Mouse (Mus musculus): ENCODE measurements around the gene Padi3. TPM values are rescaled to one million over a fixed set of nuclear protein-coding genes. Genes with fewer than 3 reads are reported as not detected.
A peak's percentile ranks its signal among the peaks of the same experiment; 100 is the strongest.

The Padi3 gene
- not detected in 2 replicates for polyA plus RNA-seq (2014; fragmentation: Nextera tagmentation; extraction: Ambion mirVana)

GRCm38 (mm10) chr4:140810458-140811260 is at the start of gene Padi3:
Padi3 (minus strand) TSS chr4:140810648.
- Histone ChIP-seq H3K27ac (ENCODE audit: low read length) (no peak within 1 kb of the TSS), H3K9ac (replicated peaks; ENCODE audit: low read depth, low read length) (no peak within 1 kb of the TSS), H3K4me1 (ENCODE audit: control insufficient read depth, insufficient read depth, low read length) (no peaks in the 10 kb centered on the region), H3K36me3 (ENCODE audit: control insufficient read depth, insufficient read depth, low read length) (no peaks in the 10 kb centered on the region), H3K4me3 (ENCODE audit: low read depth, low read length) (no peak within 1 kb of the TSS), H3K9me3 (ENCODE audit: control insufficient read depth, low read depth, low read length) (no peaks in the 10 kb centered on the region), H3K27me3 (ENCODE audit: control insufficient read depth, insufficient read depth, low read length) (no peaks in the 10 kb centered on the region), H3K4me2 (replicated peaks; ENCODE audit: low read depth, low read length) (no peak within 1 kb of the TSS)
- WGBS = 64% methylated on average over 16 of the region's 16 CpGs
- ATAC-seq (ENCODE audit: insufficient number of reproducible peaks, insufficient read depth, low FRiP score, low read depth) = no peak

- no peak overlapping the region for H3K9ac ChIP-seq (replicated peaks; ENCODE audit: low read depth, low read length)
- H3K27ac ChIP-seq (ENCODE audit: low read length) = no peak overlapping the region
- H3K27me3 ChIP-seq (ENCODE audit: control insufficient read depth, insufficient read depth, low read length) = no peaks in the 10 kb centered on the region
- WGBS = 85% methylated on average over 11 of the region's 11 CpGs
- no peaks in the 10 kb centered on the region for H3K4me1 ChIP-seq (ENCODE audit: control insufficient read depth, insufficient read depth, low read length)
- no peak overlapping the region for H3K4me3 ChIP-seq (ENCODE audit: low read depth, low read length)
- ATAC-seq (ENCODE audit: insufficient number of reproducible peaks, insufficient read depth, low FRiP score, low read depth) = no peak
- H3K36me3 ChIP-seq (ENCODE audit: control insufficient read depth, insufficient read depth, low read length) = no peaks in the 10 kb centered on the region
- H3K4me2 ChIP-seq (replicated peaks; ENCODE audit: low read depth, low read length) = no peak overlapping the region
- H3K9me3 ChIP-seq (ENCODE audit: control insufficient read depth, low read depth, low read length) = no peaks in the 10 kb centered on the region; the same call in 1 of the 2 replicates
These were observed 48.8 kb upstream of the Padi3 start for GRCm38 (mm10) chr4:140859291-140859690.

- Histone ChIP-seq H3K27me3 (ENCODE audit: control insufficient read depth, insufficient read depth, low read length) (no peaks in the 10 kb centered on the region), H3K27ac (ENCODE audit: low read length) (no peak overlapping the region), H3K36me3 (ENCODE audit: control insufficient read depth, insufficient read depth, low read length) (no peaks in the 10 kb centered on the region), H3K9me3 (ENCODE audit: control insufficient read depth, low read depth, low read length) (no peaks in the 10 kb centered on the region; the same call in 1 of the 2 replicates), H3K4me2 (replicated peaks; ENCODE audit: low read depth, low read length) (no peak overlapping the region), H3K4me1 (ENCODE audit: control insufficient read depth, insufficient read depth, low read length) (no peaks in the 10 kb centered on the region), H3K9ac (replicated peaks; ENCODE audit: low read depth, low read length) (no peak overlapping the region), H3K4me3 (ENCODE audit: low read depth, low read length) (no peak overlapping the region)
- ATAC-seq (ENCODE audit: insufficient number of reproducible peaks, insufficient read depth, low FRiP score, low read depth) = no peak
- WGBS = 74% methylated on average over 7 of the region's 7 CpGs
These were observed 47.4 kb upstream of the Padi3 start for GRCm38 (mm10) chr4:140857813-140858212.

- no peak overlapping the region for H3K9ac ChIP-seq (replicated peaks; ENCODE audit: low read depth, low read length)
- no peaks in the 10 kb centered on the region for H3K4me1 ChIP-seq (ENCODE audit: control insufficient read depth, insufficient read depth, low read length)
- no peak overlapping the region for H3K27ac ChIP-seq (ENCODE audit: low read length)
- no peaks in the 10 kb centered on the region; the same call in 1 of the 2 replicates for H3K9me3 ChIP-seq (ENCODE audit: control insufficient read depth, low read depth, low read length)
- WGBS = 76% methylated on average over 5 of the region's 5 CpGs
- no peak overlapping the region for H3K4me3 ChIP-seq (ENCODE audit: low read depth, low read length)
- H3K36me3 ChIP-seq (ENCODE audit: control insufficient read depth, insufficient read depth, low read length) = no peaks in the 10 kb centered on the region
- no peak overlapping the region for H3K4me2 ChIP-seq (replicated peaks; ENCODE audit: low read depth, low read length)
- no peak for ATAC-seq (ENCODE audit: insufficient number of reproducible peaks, insufficient read depth, low FRiP score, low read depth)
- no peaks in the 10 kb centered on the region for H3K27me3 ChIP-seq (ENCODE audit: control insufficient read depth, insufficient read depth, low read length)
These were observed 46.6 kb upstream of the Padi3 start for GRCm38 (mm10) chr4:140857041-140857440.

DNA sequence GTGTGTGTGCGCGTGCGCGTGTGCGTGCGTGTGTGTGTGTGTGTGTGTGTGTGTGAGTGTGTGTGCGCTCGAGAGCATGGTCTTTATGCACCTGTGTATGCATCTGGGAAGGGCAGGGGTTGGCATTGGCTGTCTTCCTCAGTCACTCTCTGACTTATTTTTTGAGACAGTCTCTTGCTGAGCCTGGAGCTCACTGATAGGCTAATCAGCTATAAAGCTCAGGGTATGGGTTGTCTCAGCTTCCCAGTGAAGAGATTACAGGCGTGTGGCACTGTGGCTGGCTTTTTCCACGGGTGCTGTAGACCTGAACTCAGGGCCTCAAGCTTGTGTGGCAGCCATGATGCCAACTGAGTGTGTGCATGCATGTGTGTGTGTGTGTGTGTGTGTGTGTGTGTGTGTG is 44.7 kb upstream of the Padi3 start:
- no peak overlapping the region for H3K4me2 ChIP-seq (replicated peaks; ENCODE audit: low read depth, low read length)
- H3K4me3 ChIP-seq (ENCODE audit: low read depth, low read length) = no peak overlapping the region
- H3K4me1 ChIP-seq (ENCODE audit: control insufficient read depth, insufficient read depth, low read length) = no peaks in the 10 kb centered on the region
- H3K9ac ChIP-seq (replicated peaks; ENCODE audit: low read depth, low read length) = no peak overlapping the region
- no peak overlapping the region for H3K27ac ChIP-seq (ENCODE audit: low read length)
- H3K36me3 ChIP-seq (ENCODE audit: control insufficient read depth, insufficient read depth, low read length) = no peaks in the 10 kb centered on the region
- 81% methylated on average over 10 of the region's 10 CpGs for WGBS
- peak; percentile 64; the same call in 1 of the 2 replicates for ATAC-seq (ENCODE audit: insufficient number of reproducible peaks, insufficient read depth, low FRiP score, low read depth)
- H3K27me3 ChIP-seq (ENCODE audit: control insufficient read depth, insufficient read depth, low read length) = no peaks in the 10 kb centered on the region
- no peaks in the 10 kb centered on the region; the same call in 1 of the 2 replicates for H3K9me3 ChIP-seq (ENCODE audit: control insufficient read depth, low read depth, low read length)

GRCm38 (mm10) chr4:140854455-140854864 is 44.0 kb upstream of the Padi3 start:
- H3K27ac ChIP-seq (ENCODE audit: low read length) = no peak overlapping the region
- no peaks in the 10 kb centered on the region for H3K27me3 ChIP-seq (ENCODE audit: control insufficient read depth, insufficient read depth, low read length)
- no peak overlapping the region for H3K9ac ChIP-seq (replicated peaks; ENCODE audit: low read depth, low read length)
- no peaks in the 10 kb centered on the region for H3K36me3 ChIP-seq (ENCODE audit: control insufficient read depth, insufficient read depth, low read length)
- 41% methylated on average over 10 of the region's 10 CpGs for WGBS
- H3K4me1 ChIP-seq (ENCODE audit: control insufficient read depth, insufficient read depth, low read length) = no peaks in the 10 kb centered on the region
- ATAC-seq (ENCODE audit: insufficient number of reproducible peaks, insufficient read depth, low FRiP score, low read depth) = peak; percentile 38; the same call in 1 of the 2 replicates
- H3K4me2 ChIP-seq (replicated peaks; ENCODE audit: low read depth, low read length) = no peak overlapping the region
- no peak overlapping the region for H3K4me3 ChIP-seq (ENCODE audit: low read depth, low read length)
- H3K9me3 ChIP-seq (ENCODE audit: control insufficient read depth, low read depth, low read length) = no peaks in the 10 kb centered on the region; the same call in 1 of the 2 replicates

DNA sequence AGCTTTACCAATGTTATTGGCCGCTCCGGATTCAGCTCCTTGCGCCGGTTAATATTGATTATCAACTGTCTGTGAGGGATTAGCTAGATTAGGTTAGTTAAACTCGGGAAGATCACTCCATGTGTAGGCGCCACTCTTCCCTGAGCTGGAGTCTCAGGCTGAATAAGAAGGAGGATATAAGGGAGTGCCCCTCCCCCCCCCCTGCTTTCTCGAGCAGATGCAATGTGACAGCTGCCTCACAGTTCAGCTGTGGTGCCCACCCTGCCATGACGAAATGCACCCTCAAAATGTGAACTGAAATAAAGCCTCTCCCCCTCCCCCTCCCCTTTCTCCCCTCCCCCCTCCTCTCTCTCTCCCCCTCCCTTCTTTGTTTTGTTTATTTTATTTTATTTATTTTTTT is 43.2 kb upstream of the Padi3 start:
- WGBS = 55% methylated on average over 8 of the region's 8 CpGs
- Histone ChIP-seq H3K27me3 (ENCODE audit: control insufficient read depth, insufficient read depth, low read length) (no peaks in the 10 kb centered on the region), H3K36me3 (ENCODE audit: control insufficient read depth, insufficient read depth, low read length) (no peaks in the 10 kb centered on the region), H3K27ac (ENCODE audit: low read length) (no peak overlapping the region), H3K4me2 (replicated peaks; ENCODE audit: low read depth, low read length) (no peak overlapping the region), H3K4me3 (ENCODE audit: low read depth, low read length) (no peak overlapping the region), H3K9ac (replicated peaks; ENCODE audit: low read depth, low read length) (no peak overlapping the region), H3K4me1 (ENCODE audit: control insufficient read depth, insufficient read depth, low read length) (no peaks in the 10 kb centered on the region), H3K9me3 (ENCODE audit: control insufficient read depth, low read depth, low read length) (no peaks in the 10 kb centered on the region; the same call in 1 of the 2 replicates)
- ATAC-seq (ENCODE audit: insufficient number of reproducible peaks, insufficient read depth, low FRiP score, low read depth) = no peak

DNA sequence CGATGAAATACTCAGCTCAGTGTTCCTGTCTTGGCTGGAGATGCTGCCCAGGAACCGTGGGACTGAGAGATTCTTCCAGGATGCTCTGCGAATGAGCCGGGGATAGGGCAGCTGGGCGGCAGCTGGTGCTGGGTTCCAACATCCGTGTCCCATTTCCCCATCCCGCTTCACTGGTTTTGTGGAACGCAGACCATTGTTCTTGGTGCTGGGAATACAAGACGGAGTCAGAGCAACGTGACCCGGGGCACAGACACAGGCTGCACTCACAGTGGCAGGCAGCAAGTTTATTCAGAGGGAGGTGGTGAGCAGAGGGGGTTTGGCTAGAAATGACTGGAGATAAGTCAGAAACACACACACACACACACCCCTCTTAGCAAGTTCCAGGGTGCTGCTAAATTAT is 38.9 kb upstream of the Padi3 start:
- H3K27ac ChIP-seq (ENCODE audit: low read length) = no peak overlapping the region
- no peaks in the 10 kb centered on the region for H3K27me3 ChIP-seq (ENCODE audit: control insufficient read depth, insufficient read depth, low read length)
- H3K36me3 ChIP-seq (ENCODE audit: control insufficient read depth, insufficient read depth, low read length) = no peaks in the 10 kb centered on the region
- no peak overlapping the region for H3K4me3 ChIP-seq (ENCODE audit: low read depth, low read length)
- 77% methylated on average over 11 of the region's 11 CpGs for WGBS
- H3K9me3 ChIP-seq (ENCODE audit: control insufficient read depth, low read depth, low read length) = no peaks in the 10 kb centered on the region
- H3K4me2 ChIP-seq (replicated peaks; ENCODE audit: low read depth, low read length) = no peak overlapping the region
- ATAC-seq (ENCODE audit: insufficient number of reproducible peaks, insufficient read depth, low FRiP score, low read depth) = no peak
- H3K9ac ChIP-seq (replicated peaks; ENCODE audit: low read depth, low read length) = no peak overlapping the region
- H3K4me1 ChIP-seq (ENCODE audit: control insufficient read depth, insufficient read depth, low read length) = peaks cover 4% of the 10 kb centered on the region; the same call in 1 of the 2 replicates
